Mouse (Mus musculus): ENCODE measurements around the gene Ank3.

DNA sequence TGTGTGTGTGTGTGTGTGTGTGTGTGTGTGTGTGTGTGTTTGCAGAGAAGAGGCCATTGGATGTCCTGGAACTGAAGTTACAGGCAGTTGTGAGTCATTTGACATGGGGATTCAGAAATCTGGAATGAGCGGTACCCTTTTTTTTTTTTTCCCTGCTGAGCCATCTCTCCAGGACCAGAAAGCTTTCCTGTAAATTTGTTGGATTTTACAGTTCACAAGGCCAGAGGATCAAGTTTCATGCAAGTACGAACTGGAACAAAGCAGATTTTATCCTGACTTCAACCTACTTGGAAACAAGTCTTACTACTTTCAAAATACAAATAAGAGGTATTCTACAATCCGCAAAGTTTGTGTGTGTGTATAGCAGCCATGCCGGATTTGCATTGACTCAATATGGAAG lies 123.4 kb downstream of the Ank3 start:
- no peak for TF ChIP-seq CTCF (conservative IDR thresholded peaks at IDR 0.05; ENCODE audit: low read length)
- no peak for TF ChIP-seq POU5F1 (IDR thresholded peaks at IDR 0.05; ENCODE audit: borderline replicate concordance, low read length)

Data from E14TG2a.4 (cell line).